Mouse (Mus musculus) megakaryocyte, embryonic 14.5 days (primary cell): ENCODE results near the gene Csnk1e.

Experiments used
- FLI1 ChIP-seq: IDR thresholded peaks from 2 replicates; pipeline ENCODE4 v1.6.1; 2012; ENCODE audit warnings: low read length, inconsistent platforms, mixed read lengths
- GATA1 ChIP-seq: IDR thresholded peaks from 3 replicates; pipeline ENCODE4 v1.6.1; 2012; ENCODE audit warnings: mixed read lengths, low read length, inconsistent platforms, borderline replicate concordance

DNA sequence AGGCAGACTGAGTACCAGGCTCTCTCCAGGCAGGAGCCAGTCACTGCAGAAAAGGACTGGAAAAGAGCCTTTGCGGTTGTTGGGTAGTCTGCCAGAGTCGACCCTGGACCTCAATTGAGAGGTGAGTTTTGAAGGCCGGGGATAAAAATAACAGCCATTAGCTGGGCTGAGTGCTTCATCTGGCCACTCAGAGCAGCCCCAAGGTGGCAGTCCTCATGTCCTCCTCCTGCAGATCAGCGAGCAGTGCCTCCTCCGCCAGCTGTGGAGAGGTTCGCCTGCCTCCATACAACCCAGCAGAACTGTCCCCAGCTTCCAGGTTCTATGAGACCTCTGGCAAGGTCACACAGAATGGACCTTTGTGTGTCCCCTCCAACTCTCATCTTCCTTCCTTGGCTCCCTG, 21.9 kb upstream of the Csnk1e start:
- TF ChIP-seq GATA1 (no peak), FLI1 (no peak)
